Mouse (Mus musculus) midbrain, embryonic 14.5 days (tissue): ENCODE measurements around the gene Mdm2. TPM values are rescaled to one million over a fixed set of nuclear protein-coding genes. Genes with fewer than 3 reads are reported as not detected.

Source experiments
- ATAC-seq: fragments of 200-750 bp; cut with Nextera tagmentation; 2 replicates; pipeline ENCODE4 v1.8.0; 2017; ENCODE audit warnings: moderate number of reproducible peaks, moderate library complexity; ENCODE audit not compliant: low FRiP score, low TSS enrichment
- DNase-seq: peaks from one replicate; pipeline ENCODE4 v3.0.0-alpha.2; 2015
- H3K27ac ChIP-seq: fragments of 300-500 bp; sonication (generic); replicated peaks from 2 replicates; pipeline ENCODE4 v1.5.1; 2014; ENCODE audit warnings: mild to moderate bottlenecking, low read depth, low read length, moderate library complexity
- H3K27me3 ChIP-seq: fragments of 300-500 bp; sonication (generic); 2 replicates; pipeline ENCODE4 v1.6.1; 2014; ENCODE audit warnings: low read length, control low read depth, mixed read lengths; ENCODE audit not compliant: control insufficient read depth, insufficient read depth
- H3K36me3 ChIP-seq: fragments of 300-500 bp; sonication (generic); 2 replicates; pipeline ENCODE4 v1.6.1; 2014; ENCODE audit warnings: low read length, control low read depth; ENCODE audit not compliant: control insufficient read depth, insufficient read depth
- H3K4me1 ChIP-seq: fragments of 300-500 bp; sonication (generic); 2 replicates; pipeline ENCODE4 v1.6.1; 2014; ENCODE audit warnings: mild to moderate bottlenecking, antibody characterized with exemption, low read length, control low read depth; ENCODE audit not compliant: control insufficient read depth, insufficient read depth
- H3K4me2 ChIP-seq: fragments of 300-500 bp; sonication (generic); 2 replicates; pipeline ENCODE4 v1.6.1; 2014; ENCODE audit warnings: mild to moderate bottlenecking, low read length, moderate library complexity
- H3K4me3 ChIP-seq: fragments of 300-500 bp; sonication (generic); replicated peaks from 2 replicates; pipeline ENCODE4 v1.5.1; 2014; ENCODE audit warnings: low read depth, low read length
- H3K9ac ChIP-seq: fragments of 300-500 bp; sonication (generic); replicated peaks from 2 replicates; pipeline ENCODE4 v1.6.1; 2014; ENCODE audit warnings: mild to moderate bottlenecking, low read length, moderate library complexity
- H3K9me3 ChIP-seq: fragments of 300-500 bp; sonication (generic); 2 replicates; pipeline ENCODE4 v1.6.1; 2016; ENCODE audit warnings: low read length, control low read depth, mixed read lengths; ENCODE audit not compliant: control insufficient read depth
- WGBS: fragments of 180-500 bp; shearing (Covaris S2); extraction: QIAGEN DNeasy Blood & Tissue Kit; methylation state at CpG from one replicate; pipeline ENCODE4 v1.1.7; 2014; 5-methylcytosine and 5-hydroxymethylcytosine counted together
- polyA plus RNA-seq: library from polyadenylated mRNA; unstranded; fragments of >200 nt; fragmentation: Nextera tagmentation; extraction: Ambion mirVana; gene quantifications from 2 replicates; pipeline ENCODE4 v1.2.1, GENCODE M21; 2014

Mdm2 gene
- polyA plus RNA-seq, 1 experiment from 2014 or later, result 57.3 TPM

- Histone ChIP-seq H3K36me3 (peaks cover 4% of the 10 kb centered on the region; the same call in 1 of the 2 replicates), H3K9me3 (no peaks in the 10 kb centered on the region), H3K4me3 (no peak overlapping the region), H3K4me1 (peaks cover 15% of the 10 kb centered on the region), H3K27ac (no peak overlapping the region), H3K4me2 (no peak overlapping the region), H3K9ac (no peak overlapping the region), H3K27me3 (no peaks in the 10 kb centered on the region)
- DNase-seq (no peak), ATAC-seq (no peak)
- WGBS, result 95% methylated on average over 8 of the region's 8 CpGs
These were observed 2.9 kb upstream of the Mdm2 start for GRCm38 (mm10) chr10:117713466-117713865.

- WGBS, result 94% methylated on average over 9 of the region's 9 CpGs
These were observed 2.3 kb upstream of the Mdm2 start for GRCm38 (mm10) chr10:117712871-117713270.

GRCm38 (mm10) chr10:117712191-117712754, 1.7 kb upstream of the Mdm2 start:
- Histone ChIP-seq H3K27me3 (no peaks in the 10 kb centered on the region), H3K27ac (no peak overlapping the region), H3K36me3 (peaks cover 7% of the 10 kb centered on the region; the same call in 1 of the 2 replicates), H3K4me2 (no peak overlapping the region), H3K4me1 (peaks cover 15% of the 10 kb centered on the region), H3K4me3 (no peak overlapping the region), H3K9me3 (no peaks in the 10 kb centered on the region), H3K9ac (no peak overlapping the region)
- DNase-seq (no peak), ATAC-seq (no peak)
- 92% methylated on average over 9 of the region's 9 CpGs for WGBS

More at GRCm38 (mm10) chr10:117712871-117713270, 2.3 kb upstream of the Mdm2 start:
- H3K27ac ChIP-seq, result no peak overlapping the region
- DNase-seq, result no peak
- H3K36me3 ChIP-seq, result peaks cover 5% of the 10 kb centered on the region; the same call in 1 of the 2 replicates
- H3K27me3 ChIP-seq, result no peaks in the 10 kb centered on the region
- no peak overlapping the region for H3K4me2 ChIP-seq
- H3K4me3 ChIP-seq, result no peak overlapping the region
- no peak for ATAC-seq
- peaks cover 15% of the 10 kb centered on the region for H3K4me1 ChIP-seq
- H3K9me3 ChIP-seq, result no peaks in the 10 kb centered on the region
- no peak overlapping the region for H3K9ac ChIP-seq

- no peaks in the 10 kb centered on the region for H3K27me3 ChIP-seq
- peaks cover 15% of the 10 kb centered on the region for H3K4me1 ChIP-seq
- no peak for ATAC-seq
- WGBS, result 70% methylated on average over 5 of the region's 5 CpGs
- H3K9ac ChIP-seq, result peak overlapping the region; percentile 100
- H3K27ac ChIP-seq, result no peak overlapping the region
- H3K36me3 ChIP-seq, result peaks cover 12% of the 10 kb centered on the region
- DNase-seq, result no peak
- peak overlapping the region; percentile 71 for H3K4me2 ChIP-seq
- H3K4me3 ChIP-seq, result peak overlapping the region; percentile 94
- H3K9me3 ChIP-seq, result no peaks in the 10 kb centered on the region
These were observed 850 bp upstream of the Mdm2 start for GRCm38 (mm10) chr10:117711408-117711807.

- Histone ChIP-seq H3K36me3 (peaks cover 20% of the 10 kb centered on the region), H3K4me3 (peak overlapping the region; percentile 94), H3K9ac (peak overlapping the region; percentile 100), H3K27ac (peak overlapping the region; percentile 99), H3K4me2 (peak overlapping the region; percentile 69), H3K4me1 (peaks cover 15% of the 10 kb centered on the region), H3K9me3 (no peaks in the 10 kb centered on the region), H3K27me3 (no peaks in the 10 kb centered on the region)
- under 1% methylated on average over 71 of the region's 71 CpGs for WGBS
- DNase-seq, result peak; percentile 92
- ATAC-seq, result peak; percentile 77
These were observed 491 bp downstream of the Mdm2 start for GRCm38 (mm10) chr10:117709930-117710603.

GRCm38 (mm10) chr10:117709326-117709830, 1.2 kb downstream of the Mdm2 start:
- Histone ChIP-seq H3K27me3 (no peaks in the 10 kb centered on the region), H3K9ac (peak overlapping the region; percentile 100), H3K4me3 (peak overlapping the region; percentile 94), H3K36me3 (peaks cover 27% of the 10 kb centered on the region), H3K4me2 (peak overlapping the region; percentile 69), H3K4me1 (peaks cover 15% of the 10 kb centered on the region), H3K27ac (no peak overlapping the region), H3K9me3 (no peaks in the 10 kb centered on the region)
- ATAC-seq (no peak), DNase-seq (no peak)
- WGBS, result 58% methylated on average over 12 of the region's 12 CpGs

GRCm38 (mm10) chr10:117708856-117709255, 1.7 kb downstream of the Mdm2 start:
- no peak overlapping the region for H3K27ac ChIP-seq
- WGBS, result 92% methylated on average over 9 of the region's 9 CpGs
- H3K9ac ChIP-seq, result 0 out of 2 replicates have a peak overlapping the region, but pooled peaks have one; percentile 100

GRCm38 (mm10) chr10:117708376-117708775, 2.2 kb downstream of the Mdm2 start:
- no peak for DNase-seq
- Histone ChIP-seq H3K27me3 (no peaks in the 10 kb centered on the region), H3K27ac (no peak overlapping the region), H3K4me1 (peaks cover 15% of the 10 kb centered on the region), H3K4me3 (no peak overlapping the region), H3K9ac (no peak overlapping the region), H3K9me3 (no peaks in the 10 kb centered on the region), H3K36me3 (peaks cover 37% of the 10 kb centered on the region), H3K4me2 (no peak overlapping the region; the same call in 1 of the 2 replicates)
- ATAC-seq, result no peak
- WGBS, result 96% methylated on average over 2 of the region's 2 CpGs

More at GRCm38 (mm10) chr10:117708856-117709255, 1.7 kb downstream of the Mdm2 start:
- ATAC-seq, result no peak
- Histone ChIP-seq H3K4me1 (peaks cover 15% of the 10 kb centered on the region), H3K4me2 (peak overlapping the region; percentile 69), H3K27me3 (no peaks in the 10 kb centered on the region), H3K9me3 (no peaks in the 10 kb centered on the region), H3K36me3 (peaks cover 33% of the 10 kb centered on the region), H3K4me3 (peak overlapping the region; percentile 94)
- DNase-seq, result no peak
